Mouse (Mus musculus) urinary bladder, postnatal 25 days (tissue): Measurements from ENCODE around the gene Trak2.
A peak's percentile ranks its signal among the peaks of the same experiment; 100 is the strongest.
"Not testable (repeated sequence)": the region's sequence is repeated elsewhere in the genome, so short reads cannot be mapped to it uniquely, and the experiment has no call there.

Experiments
- DNase-seq: peaks from one replicate; pipeline ENCODE4 v3.0.0; 2022; ENCODE audit warnings: low spot score

Gene Trak2

DNA sequence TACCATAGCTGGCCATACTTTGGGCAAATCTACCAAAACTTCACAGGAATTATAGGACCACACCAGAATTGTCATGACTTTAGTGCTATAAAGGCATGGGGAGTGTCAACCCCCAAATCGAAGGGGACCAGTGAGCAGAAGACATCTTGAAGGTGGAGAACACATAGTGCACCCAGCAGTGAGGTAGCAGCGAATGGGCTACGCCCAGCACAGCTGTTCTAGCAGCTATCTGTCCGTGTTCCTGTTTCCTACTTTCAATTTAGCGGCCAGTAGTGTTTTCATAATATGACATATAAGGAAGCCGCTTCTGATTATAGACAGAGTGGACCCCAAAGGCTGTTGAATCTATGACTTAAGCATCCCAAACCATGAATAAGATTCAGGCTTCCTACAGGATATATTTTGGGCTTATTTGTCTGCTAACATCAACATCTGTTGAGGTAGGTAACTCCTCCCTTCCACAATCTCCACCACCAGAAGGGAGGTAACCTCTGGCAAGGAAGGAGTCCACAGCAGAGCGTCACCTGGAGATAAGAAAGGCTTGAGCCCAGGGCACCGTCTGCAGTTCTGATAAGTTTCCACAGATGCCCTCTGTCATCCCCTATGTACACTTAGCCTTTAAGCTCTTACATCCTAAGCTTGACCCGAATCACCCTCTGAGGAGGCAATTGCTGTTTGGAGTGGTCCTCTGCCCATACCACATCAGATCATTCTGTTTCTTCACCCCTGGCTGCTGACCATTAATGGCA lies 19.4 kb downstream of the Trak2 start:
- DNase-seq = no peak

DNA sequence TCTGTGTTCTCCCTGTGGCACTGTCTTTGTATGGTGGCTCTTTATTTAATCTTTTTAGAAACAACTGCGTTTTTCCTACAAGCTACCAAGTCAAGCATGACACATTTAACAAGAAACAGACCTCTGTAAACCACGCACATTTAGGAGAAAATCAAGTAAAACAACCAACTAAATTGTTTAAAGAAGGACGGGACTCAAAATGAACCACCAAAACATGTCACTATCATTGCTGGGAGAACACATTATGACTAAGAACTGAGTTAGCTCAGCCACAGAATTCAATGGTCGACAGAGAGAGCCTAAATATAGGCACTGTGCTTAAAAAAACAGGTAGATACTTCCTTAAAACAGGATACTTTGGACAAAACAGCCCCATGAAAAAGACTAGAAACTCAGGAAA lies 20.2 kb downstream of the Trak2 start:
- no peak for DNase-seq

DNA sequence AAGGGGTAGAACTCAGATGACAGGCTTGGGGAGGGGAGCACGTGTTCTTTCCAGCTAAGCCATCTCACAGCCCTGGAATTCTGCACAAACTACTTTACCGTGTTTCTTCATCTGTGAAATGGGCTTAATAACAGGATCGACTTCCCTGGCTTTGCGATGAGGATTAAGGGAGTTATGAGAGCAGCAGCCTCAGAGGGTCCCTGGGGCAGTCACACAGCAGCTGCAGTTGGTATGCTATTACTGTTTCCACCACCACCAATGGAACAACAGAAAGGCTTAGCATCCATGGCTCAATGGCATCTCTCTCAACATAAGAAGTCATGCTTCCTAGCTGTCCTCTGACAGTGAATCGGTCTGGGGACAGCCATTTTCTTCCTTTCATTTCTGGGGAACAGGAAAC lies 20.7 kb downstream of the Trak2 start:
- DNase-seq = no peak

DNA sequence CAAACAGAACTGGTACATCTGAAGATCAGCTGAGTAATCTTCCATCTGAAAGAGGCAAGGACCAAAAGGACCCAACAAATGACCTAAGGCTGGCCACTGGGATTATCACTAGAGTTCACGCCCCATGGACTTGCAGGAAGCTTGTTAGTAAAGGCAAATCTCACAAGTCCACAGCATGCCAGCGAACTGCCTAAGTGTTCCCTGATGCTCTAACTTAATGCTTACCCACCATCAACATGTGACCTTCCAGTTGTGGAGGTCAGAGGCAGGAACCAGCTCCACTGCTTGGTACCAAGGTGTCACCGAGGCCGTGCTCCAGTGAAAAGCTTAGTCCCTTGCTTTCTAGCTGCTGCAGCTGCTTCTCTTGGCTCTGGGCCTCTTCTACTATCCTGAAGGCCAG lies 21.4 kb downstream of the Trak2 start:
- no peak for DNase-seq

DNA sequence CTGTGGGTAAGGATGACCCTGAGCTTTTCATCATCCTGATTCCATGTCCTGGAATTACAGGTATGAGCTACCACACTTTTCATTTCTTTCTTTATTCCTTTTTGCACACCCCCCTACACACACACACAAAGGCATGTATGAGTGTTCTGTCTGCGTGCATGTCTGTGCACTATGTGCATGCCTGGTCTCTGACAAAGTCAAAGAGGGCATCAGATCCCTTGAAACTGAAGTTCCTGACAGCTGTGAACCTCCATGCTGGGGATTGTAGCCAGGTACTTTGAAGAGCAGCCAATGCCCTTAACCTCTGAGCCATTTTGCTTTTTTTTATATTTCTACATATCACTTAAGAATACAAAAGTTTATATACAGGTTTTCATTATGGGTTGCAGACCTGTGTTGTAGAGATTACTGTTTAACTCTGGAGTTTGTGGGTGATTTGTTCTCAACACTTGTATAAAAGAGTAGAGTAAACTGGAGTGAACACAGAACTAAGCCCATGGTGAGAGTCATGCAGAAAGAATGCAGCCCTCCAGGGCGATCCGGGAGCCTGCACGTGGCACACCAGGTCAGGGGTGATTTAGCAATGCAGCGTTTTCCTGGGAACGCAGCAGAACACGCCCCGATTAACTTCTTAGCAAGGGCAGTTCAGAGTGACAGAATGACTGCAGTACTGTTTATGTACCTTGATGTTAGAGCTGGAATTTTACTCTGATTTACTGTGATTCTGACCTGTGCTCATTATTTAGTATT lies 22.2 kb downstream of the Trak2 start:
- DNase-seq = peak; percentile 38

DNA sequence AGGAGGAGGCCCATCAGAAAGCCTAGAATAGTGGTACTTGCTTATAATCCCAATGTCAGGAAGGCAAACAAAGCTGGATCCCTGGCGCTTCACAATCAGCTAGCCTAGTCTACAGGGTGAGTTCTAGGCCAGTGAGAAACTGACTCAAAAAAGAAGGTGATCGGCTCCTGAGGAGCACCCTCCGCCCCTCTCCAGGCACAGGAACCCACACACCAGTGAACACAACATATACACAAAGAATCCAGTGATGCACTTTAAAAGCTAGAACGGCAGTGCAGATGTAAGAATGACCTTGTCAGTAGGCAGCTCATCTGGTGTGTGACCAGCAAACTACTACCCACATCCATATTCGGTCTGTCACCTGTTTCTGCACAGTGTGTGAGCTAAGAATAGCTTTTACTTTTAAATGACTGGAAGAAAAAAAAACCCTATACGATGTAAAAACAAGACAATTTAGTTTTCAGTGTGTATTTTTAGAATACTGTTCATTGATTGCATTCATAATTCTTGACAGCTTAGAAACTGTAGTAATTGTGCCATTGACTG lies 23.6 kb downstream of the Trak2 start:
- DNase-seq = no peak

DNA sequence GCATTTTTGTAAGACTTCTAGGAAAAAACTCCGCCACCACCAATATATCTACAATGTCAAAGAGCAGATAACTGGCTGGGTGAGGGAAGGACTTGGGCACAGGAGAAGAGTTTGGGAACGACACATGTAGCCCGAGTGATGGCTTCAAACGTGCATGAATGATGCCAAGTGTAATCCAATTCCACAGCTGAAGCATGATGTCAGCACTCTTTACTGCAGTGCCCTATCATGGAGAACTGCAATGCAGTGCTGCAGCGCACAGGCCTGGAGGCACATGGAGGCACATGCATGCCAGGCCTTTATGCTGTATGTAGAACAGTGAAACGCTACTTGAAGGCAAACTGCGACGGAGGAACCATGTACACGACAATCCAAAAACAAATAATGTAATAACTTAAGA lies 26.5 kb downstream of the Trak2 start:
- no peak for DNase-seq

DNA sequence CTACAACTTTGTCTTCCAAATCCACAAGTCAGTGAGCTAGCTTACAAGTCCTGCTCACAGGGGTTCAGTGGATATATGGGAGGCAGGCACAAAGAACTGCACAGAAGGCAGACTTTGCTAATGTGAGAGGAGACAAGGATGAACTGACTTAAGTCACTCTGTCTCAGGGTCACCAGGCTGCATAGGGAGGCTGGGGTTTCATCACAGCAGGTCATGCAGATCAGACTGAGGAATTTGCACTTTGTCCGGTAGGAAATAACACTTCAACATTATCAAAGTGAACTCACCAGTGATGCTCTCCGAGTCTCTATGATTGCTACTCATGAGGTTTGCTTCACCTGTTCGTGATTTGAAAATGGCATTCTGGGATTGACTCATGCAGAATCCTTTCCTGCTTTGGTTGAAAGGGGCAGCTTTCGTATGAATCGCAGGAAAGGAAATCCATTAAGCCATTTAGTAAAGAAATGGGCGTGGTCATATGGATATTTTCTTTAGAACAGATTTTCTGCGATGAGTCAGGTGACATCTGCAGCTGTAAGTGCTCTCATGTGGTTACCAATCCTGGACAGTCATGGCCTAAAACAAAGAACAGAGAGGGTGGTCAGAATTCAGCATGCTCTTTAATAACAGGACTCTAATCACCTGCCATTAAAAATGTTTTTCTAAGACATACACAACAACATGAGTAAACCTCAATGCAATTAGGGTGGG lies 27.1 kb downstream of the Trak2 start:
- DNase-seq = no peak

DNA sequence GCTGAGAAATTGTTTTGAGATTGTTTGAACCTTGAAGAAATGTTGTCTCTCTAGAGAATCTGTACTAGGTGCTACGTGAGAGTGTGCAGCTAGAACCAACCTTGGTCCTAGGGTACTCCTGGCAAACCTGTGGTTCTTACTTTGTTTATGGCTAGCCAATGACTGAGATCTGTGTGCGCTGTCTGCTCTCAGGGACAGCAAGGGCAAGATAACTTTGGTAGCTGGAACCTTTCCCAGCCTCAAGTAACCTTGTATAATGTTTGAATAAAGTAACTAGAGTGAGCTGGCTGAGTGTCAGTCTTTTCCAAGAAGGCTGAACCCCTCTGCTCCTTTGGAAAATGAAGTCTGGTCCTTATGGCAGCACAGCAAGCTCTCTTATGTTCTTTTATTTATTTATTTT lies 27.7 kb downstream of the Trak2 start:
- no peak for DNase-seq

DNA sequence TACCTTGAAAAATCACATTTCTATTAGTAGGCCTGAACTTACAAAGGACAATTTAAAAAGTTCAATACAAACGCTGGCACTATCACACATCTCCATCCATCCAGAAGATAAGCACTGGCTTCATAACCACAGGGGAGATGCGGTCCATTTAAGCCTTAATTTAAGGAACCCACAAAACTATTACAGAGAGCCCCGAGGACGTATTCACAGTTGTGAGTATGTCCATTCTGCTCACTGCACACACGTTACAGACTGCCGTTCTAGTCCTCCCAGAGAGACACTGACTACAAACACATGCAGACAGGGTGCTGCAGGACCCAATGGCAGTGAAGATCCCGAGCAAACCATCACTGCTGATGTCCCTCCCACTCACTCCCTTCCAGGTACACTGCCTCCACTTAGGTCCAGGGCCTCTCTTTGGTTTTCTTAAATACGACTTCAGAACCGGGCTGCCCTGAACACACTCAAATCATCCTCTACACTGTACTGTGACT lies 35.6 kb downstream of the Trak2 start:
- DNase-seq = no peak

DNA sequence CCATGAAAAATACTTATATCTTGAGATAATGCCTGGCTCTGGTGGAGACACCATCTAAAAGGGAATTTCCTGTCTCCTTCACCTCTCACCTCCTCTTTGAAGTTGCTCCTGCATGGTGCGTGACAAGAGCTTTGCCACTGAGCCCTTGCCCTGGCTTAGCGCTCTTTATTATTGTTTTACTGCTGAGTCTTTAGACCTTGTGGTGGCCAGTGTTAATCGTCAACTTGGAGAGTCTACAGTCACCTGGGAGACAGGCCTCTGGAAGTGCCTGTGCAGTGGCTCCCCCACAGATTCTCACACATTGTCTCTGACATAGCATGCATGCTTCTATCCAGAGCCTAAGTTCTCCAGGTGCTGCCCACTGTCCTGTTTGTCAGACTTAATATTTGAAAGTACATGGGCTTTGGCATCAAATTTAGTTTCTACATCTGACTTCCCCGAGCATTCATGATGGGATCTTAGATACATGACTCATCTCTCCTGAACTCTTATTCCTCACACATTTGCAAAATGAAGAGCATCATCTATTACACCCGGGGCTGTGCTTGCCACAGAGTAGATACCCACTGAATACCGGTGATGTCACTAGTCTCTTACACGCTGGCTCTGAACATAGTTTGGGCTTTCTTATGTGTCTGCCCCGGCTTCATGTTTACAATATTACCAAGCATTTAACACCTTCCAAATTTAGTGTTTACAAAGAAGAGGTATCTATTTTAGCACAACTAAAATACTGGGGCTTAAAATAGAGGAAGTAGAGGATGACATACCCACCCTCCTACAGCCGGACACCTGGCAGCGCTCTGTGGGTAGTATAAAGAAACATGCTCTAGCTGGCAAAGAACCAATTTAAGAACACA lies 36.3 kb downstream of the Trak2 start:
- DNase-seq = no peak

DNA sequence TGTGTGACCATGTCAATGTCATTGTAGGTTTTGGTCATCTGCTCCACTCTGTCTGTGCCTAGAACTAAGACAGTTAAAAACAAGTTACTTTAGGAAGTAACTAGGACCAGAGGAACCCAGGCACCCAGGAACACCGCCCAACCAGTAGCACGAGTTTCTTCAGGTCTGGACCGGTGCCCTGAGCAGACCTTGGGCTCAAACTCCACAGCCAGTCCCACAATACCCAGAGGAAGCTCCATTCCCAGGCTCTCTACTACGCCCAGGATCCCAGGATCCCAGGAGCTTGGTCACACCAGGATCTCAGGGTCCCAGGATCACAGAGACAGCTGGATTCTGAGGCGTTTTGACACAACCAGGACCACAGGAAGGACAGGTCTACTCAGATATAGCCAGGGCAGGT lies 46.6 kb downstream of the Trak2 start:
- DNase-seq = no peak

DNA sequence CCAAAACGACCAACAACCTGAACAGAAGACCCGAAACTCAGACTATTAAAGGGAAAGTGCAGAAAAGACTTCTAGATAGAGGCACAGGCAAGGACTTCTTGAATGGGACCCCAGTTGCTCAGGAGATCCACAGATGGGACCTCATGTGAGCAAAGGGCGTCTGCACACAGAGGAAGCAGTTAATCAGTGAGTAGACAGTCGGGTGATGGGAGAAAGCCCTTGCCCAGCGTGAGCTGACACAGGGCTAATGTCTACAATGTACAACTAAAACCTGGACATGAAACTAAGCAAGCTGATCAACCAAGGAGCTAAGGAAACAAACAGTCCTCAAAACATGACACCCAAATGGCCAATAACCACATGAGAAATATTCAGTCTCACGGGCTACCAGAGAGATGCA lies 55.7 kb downstream of the Trak2 start:
- DNase-seq = no peak

DNA sequence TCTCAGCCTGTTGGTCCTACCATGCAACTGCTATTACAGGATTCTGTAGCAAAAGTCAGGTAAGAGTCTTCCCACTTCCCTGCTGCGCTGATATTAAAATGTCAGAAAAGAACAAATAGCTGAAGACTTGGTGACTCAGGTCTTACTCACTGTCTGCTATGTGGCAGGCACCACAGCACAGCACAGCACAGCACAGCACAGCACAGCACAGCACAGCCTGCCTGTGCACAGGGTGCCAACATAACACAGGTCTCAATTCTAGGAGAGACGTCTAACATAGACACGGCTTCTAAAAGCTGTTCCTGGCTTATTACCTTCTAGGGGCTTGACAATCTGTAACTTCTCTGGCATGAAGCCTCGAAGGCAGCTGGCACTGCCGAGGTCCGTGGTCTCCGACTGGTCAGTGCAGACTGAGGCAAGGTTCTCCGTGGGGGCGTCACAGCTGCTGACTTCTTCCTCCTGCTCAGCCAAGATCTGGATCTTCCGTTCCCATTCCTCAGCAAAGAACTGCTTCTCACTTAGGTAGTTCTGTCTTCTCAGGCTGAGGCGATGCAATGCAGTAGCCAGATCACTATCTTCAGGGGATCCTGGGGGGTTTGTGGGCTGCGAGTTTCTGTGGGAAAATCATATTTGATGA lies 63.5 kb downstream of the Trak2 start:
- no peak for DNase-seq

DNA sequence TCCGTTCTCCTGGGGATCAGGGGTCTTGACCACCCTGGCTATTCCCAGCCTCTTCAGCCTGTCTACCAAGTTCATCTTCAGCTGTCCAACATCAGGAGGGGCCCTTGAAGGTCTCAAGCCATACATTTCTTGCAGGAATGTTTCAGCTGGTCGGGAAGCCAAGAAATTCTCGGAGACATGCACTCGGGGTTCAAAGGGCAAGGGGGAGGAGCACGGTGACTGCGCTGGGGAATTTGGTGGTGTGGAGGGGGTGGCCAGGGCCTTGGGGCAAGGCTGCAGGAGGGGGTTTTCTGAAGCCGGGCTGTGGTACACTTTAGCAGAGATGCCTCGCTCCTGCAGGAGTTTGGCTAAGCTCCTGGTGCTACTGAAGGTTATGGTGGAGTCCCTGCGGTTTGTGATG lies 69.5 kb downstream of the Trak2 start:
- no peak for DNase-seq

DNA sequence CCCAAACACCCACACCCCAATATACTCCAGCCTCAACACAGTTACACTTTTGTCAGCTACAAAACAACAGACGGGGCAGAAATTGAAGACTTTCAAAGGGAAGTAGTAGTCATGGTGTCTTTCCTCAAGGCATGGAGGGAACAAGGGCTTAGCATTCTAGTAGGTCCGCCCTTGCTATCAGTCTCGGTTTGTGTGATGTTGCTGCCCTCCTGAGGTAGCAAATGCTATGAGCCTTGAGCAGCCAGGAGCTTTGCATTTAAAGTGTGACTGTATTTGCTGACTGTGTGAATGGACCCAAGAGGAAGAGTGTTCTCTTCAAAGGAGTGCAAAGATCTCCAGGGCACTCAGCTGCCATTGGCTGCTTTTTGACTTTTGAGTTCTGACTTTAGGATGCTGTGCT lies 75.7 kb downstream of the Trak2 start:
- not testable (repeated sequence) for DNase-seq

DNA sequence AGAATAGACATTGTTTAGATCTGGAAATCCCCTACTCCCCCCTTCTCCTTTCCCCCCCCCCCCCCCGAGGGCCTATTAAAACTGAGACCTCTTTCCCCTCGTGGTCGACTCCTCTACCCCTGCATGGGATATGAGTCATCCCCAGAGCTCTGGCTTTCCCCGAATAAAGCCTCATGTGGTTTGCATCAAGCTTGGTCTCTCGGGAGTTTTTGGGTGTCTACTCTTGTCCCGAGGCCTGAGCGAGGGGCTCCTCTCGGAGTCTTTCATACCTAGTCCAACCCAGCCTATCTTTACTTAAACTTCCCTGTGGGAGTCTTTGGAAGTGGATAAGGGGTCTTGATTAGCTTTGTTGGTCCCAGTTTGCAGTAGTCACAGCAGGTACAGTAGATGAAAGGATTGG lies 80.8 kb downstream of the Trak2 start:
- DNase-seq = not testable (repeated sequence)

DNA sequence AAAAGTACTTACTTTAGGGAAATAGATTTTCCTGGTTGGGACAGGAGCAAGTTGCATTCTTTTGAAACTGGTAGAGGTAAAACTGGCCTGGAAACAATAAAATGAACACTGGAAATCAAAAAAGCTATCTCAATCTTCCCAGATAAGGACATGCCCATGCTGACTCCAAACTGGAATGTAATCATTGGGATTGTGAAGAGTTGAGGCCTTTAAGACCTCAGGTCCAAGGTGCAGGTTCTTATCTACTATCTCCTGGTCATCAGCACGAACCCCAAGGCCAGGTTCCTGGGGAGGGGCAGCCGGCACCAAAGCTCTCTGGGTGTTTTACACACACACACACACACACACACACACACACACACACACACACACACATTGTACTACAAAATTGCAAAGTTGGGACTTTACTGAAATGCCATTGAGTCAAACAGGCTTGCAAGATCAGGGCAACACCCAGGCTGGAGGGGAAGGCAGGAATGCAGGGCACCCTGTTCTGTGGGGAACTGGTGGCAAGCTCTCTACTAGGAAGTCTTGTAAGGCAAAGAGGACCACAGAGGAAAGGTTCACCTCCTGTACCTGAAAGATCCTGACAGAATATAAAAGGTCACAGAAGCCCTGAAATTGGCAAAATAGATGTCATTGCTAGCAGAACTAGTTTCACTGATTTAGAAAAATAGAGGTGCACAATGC lies 81.6 kb downstream of the Trak2 start:
- DNase-seq = not testable (repeated sequence)

DNA sequence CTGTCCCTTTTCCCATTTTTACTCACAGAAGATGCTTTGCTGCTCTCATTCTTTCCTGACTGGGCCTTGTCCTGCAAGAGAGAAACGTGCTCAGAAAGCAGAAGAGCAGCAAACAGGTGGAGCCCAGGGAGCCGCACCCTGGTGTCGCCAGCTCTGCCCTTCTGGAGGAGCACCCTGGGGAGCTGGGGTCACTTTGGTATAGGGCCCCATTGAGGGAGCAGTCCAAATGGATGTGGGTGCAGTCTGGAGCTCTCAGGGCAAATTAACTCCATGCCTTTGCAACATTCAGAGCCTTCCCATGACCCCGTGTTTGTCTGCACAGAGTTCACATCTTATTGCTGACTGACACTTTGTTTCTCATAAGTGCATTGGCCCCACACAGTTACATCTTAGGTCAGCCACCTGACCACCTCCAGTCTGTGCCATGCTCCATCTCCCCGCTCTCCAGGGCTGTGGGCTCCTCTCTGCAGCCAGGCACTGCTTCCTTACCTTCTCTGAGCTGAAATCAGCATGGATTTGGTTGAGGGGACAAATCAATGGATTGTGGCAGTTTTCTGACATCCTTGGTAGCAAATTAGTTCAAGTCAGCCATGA lies 82.4 kb downstream of the Trak2 start:
- DNase-seq = not testable (repeated sequence)
